Mouse (Mus musculus): ENCODE results near the gene Nav2.

DNA sequence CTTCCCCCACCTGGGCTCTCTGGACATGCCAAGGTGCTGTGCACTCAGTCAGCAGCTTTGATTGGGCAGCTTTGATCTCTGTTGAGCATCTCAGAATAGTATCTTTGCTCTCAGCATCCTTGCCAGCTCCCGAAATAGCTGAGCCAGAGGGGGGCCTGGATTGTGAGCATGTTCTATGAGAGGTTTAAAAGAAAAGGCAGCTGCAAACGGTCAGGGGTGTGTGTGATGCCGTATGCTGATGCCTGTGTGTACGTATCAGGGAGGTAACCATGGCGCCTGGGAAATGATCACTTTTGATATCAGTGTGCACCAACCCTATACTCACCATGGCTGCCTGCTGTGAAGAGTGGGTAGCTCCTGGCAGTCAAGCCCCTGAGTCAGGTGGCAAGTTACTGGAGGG, 275.2 kb downstream of the Nav2 start:
- TF ChIP-seq CTCF (IDR thresholded peaks at IDR 0.05; ENCODE audit: low read depth) (no peak), EP300 (optimal IDR thresholded peaks at IDR 0.05) (no peak)
